Mouse (Mus musculus): Measurements from ENCODE around the gene Eif4enif1. TPM values are rescaled to one million over a fixed set of nuclear protein-coding genes. Genes with fewer than 3 reads are reported as not detected.

Gene Eif4enif1
- total and polyA plus RNA-seq, 2 experiments: 14.1 to 17.2 TPM

DNA sequence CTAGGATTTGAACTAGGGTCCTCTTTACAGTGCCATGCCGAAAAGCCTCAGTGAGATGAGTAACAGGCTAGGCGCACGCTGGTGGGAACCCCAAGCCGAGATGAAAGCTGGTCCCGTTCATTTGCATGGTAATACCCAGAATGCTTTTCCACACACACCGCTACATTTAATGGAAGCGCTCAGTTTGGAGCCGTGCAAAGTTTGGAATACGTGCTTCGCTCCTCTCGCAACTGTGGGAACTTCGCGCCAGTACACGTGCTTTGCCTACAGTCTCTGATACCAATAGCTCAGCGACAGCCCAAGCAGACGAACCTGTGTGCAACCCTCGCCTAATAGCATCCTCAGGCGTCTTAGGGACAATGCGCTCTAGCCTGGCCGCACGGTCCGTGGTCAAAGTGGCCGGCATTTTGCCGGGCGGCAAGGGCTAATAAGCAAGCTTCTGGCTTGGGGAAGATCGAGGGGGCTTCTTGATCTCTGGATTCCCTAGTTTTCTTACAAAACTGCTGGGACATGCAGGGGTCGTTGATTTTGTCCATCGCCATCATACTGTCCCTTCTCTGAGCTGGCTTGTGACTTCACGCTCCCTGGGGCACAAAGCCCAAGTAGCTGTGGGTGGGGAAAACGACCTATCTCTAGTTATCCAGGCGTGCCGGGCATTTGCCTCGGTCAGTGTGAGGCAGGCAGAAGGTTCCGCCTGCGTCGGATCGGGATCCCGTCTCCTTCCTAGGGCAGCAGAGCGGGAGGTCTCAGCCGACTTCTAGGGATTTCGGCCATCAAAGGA, 86.5 kb downstream of the Eif4enif1 start, which contains the start of gene Patz1:
Gene Patz1 (plus strand): TSS at position 354 of the 781 bp plus-strand sequence.
- Histone ChIP-seq H3K4me3 (ENCODE audit: insufficient read depth, low read depth, low read length) (peak within 1 kb of the TSS; percentile 97), H3K27me3 (ENCODE audit: control insufficient read depth, insufficient read depth, low read length) (no peaks in the 10 kb centered on the region), H3K4me1 (ENCODE audit: control insufficient read depth, insufficient read depth, low read length) (peaks cover 2% of the 10 kb centered on the region), H3K36me3 (ENCODE audit: control insufficient read depth, insufficient read depth, low read length) (no peaks in the 10 kb centered on the region; the same call in 1 of the 2 replicates), H3K79me2 (ENCODE audit: control insufficient read depth, insufficient read depth, low read length) (peaks cover 3% of the 10 kb centered on the region; the same call in 1 of the 2 replicates), H3K27ac (replicated peaks; ENCODE audit: insufficient read depth, low read depth, low read length) (peak within 1 kb of the TSS; percentile 85), H3K9ac (ENCODE audit: low read depth, low read length) (peak within 1 kb of the TSS; percentile 96)
- TF ChIP-seq CTCF (IDR thresholded peaks at IDR 0.05; ENCODE audit: low read depth, low read length) (no peak), POLR2A (IDR thresholded peaks at IDR 0.05; ENCODE audit: extremely low read depth, insufficient read depth, low read length) (0 out of 2 replicates have a peak, but pooled peaks have one; percentile 12)
- peak; percentile 36 for DNase-seq (ENCODE audit: extremely low read depth, low read depth, low spot score)
- 2% methylated on average over 41 of the region's 41 CpGs for WGBS

DNA sequence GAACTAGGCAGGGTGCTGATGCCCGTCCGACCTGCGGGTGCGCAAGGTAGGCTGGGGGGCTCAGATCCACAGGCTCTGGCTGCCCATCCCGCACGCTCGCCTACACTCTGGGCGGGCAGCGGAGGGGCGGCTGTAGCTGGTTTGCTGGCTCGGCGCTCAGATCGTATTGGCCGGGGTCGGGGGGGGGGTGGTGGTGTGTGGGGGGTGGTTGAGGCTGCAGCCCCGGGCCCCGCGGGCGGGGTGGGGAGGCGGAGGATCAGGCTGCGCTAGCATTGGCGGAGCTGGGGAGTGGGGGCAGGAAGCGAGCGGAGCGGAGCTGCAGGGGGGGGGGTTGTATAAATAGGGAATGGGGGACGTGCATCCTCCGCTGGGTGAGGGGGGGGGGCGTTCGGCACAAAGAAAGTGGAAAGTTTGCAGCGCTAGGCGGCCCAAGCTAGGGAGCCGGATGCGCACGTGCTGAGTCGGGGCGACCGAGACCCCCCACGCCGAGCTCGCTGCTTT, 87.2 kb downstream of the Eif4enif1 start:
- no peaks in the 10 kb centered on the region for H3K27me3 ChIP-seq (ENCODE audit: control insufficient read depth, insufficient read depth, low read length)
- peak overlapping the region; percentile 97 for H3K4me3 ChIP-seq (ENCODE audit: insufficient read depth, low read depth, low read length)
- H3K9ac ChIP-seq (ENCODE audit: low read depth, low read length): peak overlapping the region; percentile 96
- H3K27ac ChIP-seq (replicated peaks; ENCODE audit: insufficient read depth, low read depth, low read length): peak overlapping the region; percentile 85
- no peak for TF ChIP-seq POLR2A (IDR thresholded peaks at IDR 0.05; ENCODE audit: extremely low read depth, insufficient read depth, low read length)
- TF ChIP-seq CTCF (IDR thresholded peaks at IDR 0.05; ENCODE audit: low read depth, low read length): no peak
- H3K79me2 ChIP-seq (ENCODE audit: control insufficient read depth, insufficient read depth, low read length): peaks cover 3% of the 10 kb centered on the region; the same call in 1 of the 2 replicates
- no peak for DNase-seq (ENCODE audit: extremely low read depth, low read depth, low spot score)
- no peaks in the 10 kb centered on the region; the same call in 1 of the 2 replicates for H3K36me3 ChIP-seq (ENCODE audit: control insufficient read depth, insufficient read depth, low read length)
- peaks cover 2% of the 10 kb centered on the region for H3K4me1 ChIP-seq (ENCODE audit: control insufficient read depth, insufficient read depth, low read length)
- WGBS: 0% methylated on average over 37 of the region's 40 CpGs

DNA sequence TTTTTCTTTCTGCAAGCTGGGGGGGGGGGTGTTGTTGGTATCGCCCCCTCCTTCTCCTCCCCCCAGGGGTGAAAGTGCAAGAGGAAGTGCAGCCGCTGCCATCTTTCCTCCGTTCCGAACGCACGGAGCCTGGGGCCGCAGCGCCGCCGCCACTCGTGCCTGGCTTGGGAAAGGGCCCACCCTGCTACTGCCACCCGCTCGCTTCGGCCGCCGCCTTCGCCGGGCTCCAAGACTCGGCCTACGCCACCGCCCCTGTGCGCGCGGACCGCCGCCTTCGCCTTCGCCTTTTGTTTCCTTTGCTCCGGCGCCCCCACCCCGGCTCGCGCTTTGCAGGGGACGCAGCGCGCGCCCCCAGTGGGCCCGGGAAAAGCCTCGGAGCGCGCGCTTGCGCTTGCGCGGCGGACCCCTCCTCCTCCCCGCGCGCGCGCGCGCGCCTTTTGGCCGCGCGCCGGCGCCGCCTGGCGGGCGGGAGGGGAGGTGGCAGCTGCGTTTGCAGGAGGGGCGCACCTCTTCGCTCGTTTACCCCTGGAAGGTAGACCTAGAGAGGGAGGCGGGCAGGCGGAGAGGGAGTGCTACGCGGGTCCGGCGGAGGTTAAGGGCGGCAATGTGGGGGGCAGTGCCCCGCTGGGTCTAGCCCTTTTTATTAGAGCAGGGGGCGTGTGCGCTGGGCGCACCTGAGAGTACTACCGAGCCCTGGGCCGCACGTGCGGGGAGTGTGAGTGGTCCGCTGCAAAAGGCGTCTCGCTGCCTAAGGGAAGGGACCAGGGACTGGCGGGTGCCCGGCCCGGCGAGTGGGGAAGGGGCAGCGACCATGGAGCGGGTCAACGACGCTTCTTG, 87.8 kb downstream of the Eif4enif1 start:
- TF ChIP-seq POLR2A (IDR thresholded peaks at IDR 0.05; ENCODE audit: extremely low read depth, insufficient read depth, low read length): peak; percentile 35; the same call in 1 of the 2 replicates
- TF ChIP-seq CTCF (IDR thresholded peaks at IDR 0.05; ENCODE audit: low read depth, low read length): peak; percentile 72
- peak overlapping the region; percentile 97 for H3K4me3 ChIP-seq (ENCODE audit: insufficient read depth, low read depth, low read length)
- H3K79me2 ChIP-seq (ENCODE audit: control insufficient read depth, insufficient read depth, low read length): peaks cover 3% of the 10 kb centered on the region; the same call in 1 of the 2 replicates
- H3K4me1 ChIP-seq (ENCODE audit: control insufficient read depth, insufficient read depth, low read length): peaks cover 2% of the 10 kb centered on the region
- WGBS: under 1% methylated on average over 88 of the region's 92 CpGs
- peak; percentile 16 for DNase-seq (ENCODE audit: extremely low read depth, low read depth, low spot score)
- peak overlapping the region; percentile 96 for H3K9ac ChIP-seq (ENCODE audit: low read depth, low read length)
- peak overlapping the region; percentile 85 for H3K27ac ChIP-seq (replicated peaks; ENCODE audit: insufficient read depth, low read depth, low read length)
- H3K36me3 ChIP-seq (ENCODE audit: control insufficient read depth, insufficient read depth, low read length): no peaks in the 10 kb centered on the region; the same call in 1 of the 2 replicates
- H3K27me3 ChIP-seq (ENCODE audit: control insufficient read depth, insufficient read depth, low read length): no peaks in the 10 kb centered on the region

DNA sequence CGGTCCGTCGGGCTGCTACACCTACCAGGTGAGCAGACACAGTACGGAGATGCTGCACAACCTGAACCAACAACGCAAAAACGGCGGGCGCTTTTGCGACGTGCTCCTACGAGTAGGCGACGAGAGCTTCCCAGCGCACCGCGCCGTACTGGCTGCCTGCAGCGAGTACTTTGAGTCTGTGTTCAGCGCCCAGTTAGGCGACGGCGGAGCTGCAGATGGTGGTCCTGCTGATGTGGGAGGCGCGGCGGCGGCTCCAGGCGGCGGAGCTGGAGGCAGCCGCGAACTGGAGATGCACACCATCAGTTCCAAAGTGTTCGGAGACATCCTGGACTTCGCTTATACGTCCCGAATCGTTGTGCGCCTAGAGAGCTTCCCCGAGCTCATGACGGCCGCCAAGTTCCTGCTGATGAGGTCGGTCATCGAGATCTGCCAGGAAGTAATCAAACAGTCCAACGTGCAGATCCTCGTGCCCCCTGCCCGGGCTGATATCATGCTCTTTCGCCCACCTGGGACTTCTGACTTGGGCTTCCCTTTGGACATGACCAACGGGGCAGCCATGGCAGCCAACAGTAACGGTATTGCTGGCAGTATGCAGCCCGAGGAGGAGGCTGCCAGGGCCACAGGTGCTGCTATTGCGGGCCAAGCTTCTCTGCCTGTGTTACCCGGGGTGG, 88.6 kb downstream of the Eif4enif1 start:
- Histone ChIP-seq H3K36me3 (ENCODE audit: control insufficient read depth, insufficient read depth, low read length) (no peaks in the 10 kb centered on the region; the same call in 1 of the 2 replicates), H3K4me3 (ENCODE audit: insufficient read depth, low read depth, low read length) (peak overlapping the region; percentile 97), H3K9ac (ENCODE audit: low read depth, low read length) (peak overlapping the region; percentile 78), H3K27ac (replicated peaks; ENCODE audit: insufficient read depth, low read depth, low read length) (no peak overlapping the region), H3K4me1 (ENCODE audit: control insufficient read depth, insufficient read depth, low read length) (peaks cover 2% of the 10 kb centered on the region), H3K79me2 (ENCODE audit: control insufficient read depth, insufficient read depth, low read length) (peaks cover 3% of the 10 kb centered on the region; the same call in 1 of the 2 replicates), H3K27me3 (ENCODE audit: control insufficient read depth, insufficient read depth, low read length) (no peaks in the 10 kb centered on the region)
- DNase-seq (ENCODE audit: extremely low read depth, low read depth, low spot score): no peak
- WGBS: 6% methylated on average over 50 of the region's 50 CpGs
- TF ChIP-seq CTCF (IDR thresholded peaks at IDR 0.05; ENCODE audit: low read depth, low read length) (no peak), POLR2A (IDR thresholded peaks at IDR 0.05; ENCODE audit: extremely low read depth, insufficient read depth, low read length) (no peak)
